Mouse (Mus musculus): ENCODE data around the gene Dcbld2. TPM values are rescaled to one million over a fixed set of nuclear protein-coding genes. Genes with fewer than 3 reads are reported as not detected.

Dcbld2 gene
- polyA plus RNA-seq, 1 experiment from 2014 or later, result 4.4 TPM

DNA sequence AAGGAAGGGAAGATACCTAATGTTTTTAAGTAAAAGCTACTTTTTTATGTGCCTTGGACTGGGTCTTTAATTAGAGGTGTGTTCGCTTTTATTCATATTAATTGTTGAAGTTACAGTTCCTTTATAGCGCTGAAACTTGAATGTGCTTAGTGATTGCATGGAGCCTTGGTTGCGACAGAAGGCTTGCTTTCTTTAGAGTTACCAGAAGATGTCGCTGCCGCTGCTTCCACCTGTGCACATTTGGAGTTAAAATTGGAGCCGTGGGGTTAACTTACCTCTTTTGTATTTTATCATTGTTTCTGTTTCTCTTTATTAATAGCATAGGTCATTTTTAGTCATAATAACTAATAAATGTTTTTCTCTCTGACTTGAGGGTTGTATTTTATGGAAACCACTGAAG, 36.5 kb downstream of the Dcbld2 start:
- WGBS, result 64% methylated on average over 6 of the region's 6 CpGs
- H3K27ac ChIP-seq (ENCODE audit: low read length), result no peak overlapping the region
- no peak for ATAC-seq
- H3K36me3 ChIP-seq (ENCODE audit: control insufficient read depth, insufficient read depth), result no peaks in the 10 kb centered on the region
- no peak overlapping the region for H3K4me2 ChIP-seq (ENCODE audit: low read length)
- H3K9me3 ChIP-seq (ENCODE audit: control insufficient read depth, low read length), result no peaks in the 10 kb centered on the region
- no peak overlapping the region for H3K4me3 ChIP-seq (replicated peaks; ENCODE audit: low read length)
- H3K4me1 ChIP-seq (replicated peaks; ENCODE audit: control insufficient read depth, insufficient read depth, low read length), result no peaks in the 10 kb centered on the region
- no peaks in the 10 kb centered on the region for H3K27me3 ChIP-seq (replicated peaks; ENCODE audit: control insufficient read depth, insufficient read depth, low read length)
- no peak overlapping the region for H3K9ac ChIP-seq (replicated peaks; ENCODE audit: low read depth, low read length)

DNA sequence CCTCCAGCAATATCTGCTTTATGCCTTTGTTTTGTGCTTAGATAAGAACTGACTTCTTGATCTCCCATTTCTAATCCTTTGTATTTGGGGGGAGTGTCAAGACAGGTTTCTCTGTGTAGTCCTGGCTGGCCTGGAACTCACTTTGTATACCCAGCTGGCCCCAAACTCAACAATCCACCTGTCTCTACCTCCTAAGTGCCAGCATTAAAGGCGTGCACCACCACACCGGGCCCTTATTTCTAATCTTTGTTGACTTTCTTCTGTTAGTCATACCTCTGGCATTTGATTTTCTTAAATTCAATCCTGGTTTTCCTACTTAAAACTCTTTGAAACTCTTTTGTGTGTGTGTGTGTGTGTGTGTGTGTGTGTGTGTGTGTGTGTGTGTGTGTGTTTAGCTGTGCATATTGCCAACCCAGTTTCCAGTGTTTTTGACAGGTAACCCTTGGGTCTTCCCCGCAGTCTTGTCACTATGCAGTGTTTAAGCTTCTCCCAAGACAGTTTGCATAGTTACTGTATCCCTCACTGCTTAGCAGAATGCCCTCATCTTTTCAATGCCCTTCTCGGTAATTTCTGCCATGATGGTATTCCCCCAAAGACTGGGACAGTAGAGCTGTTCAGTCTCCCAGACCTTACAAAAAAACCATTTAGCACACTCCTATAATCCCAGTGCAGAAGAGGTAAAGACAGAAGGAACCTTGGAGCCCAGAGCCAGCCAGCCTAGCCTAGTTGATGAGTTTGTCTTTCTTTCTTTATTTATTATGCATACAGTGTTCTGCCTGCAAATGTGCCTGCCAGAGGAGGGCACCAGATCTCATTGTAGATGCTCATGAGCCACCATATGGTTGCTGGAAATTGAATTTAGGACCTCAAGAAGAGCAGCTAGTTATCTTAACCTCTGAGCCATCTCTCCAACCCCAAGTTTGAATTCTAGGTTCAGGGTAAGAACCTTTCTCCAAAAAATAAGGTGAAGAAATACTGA, 38.3 kb downstream of the Dcbld2 start:
- H3K36me3 ChIP-seq (ENCODE audit: control insufficient read depth, insufficient read depth), result no peaks in the 10 kb centered on the region
- no peaks in the 10 kb centered on the region for H3K4me1 ChIP-seq (replicated peaks; ENCODE audit: control insufficient read depth, insufficient read depth, low read length)
- no peak overlapping the region for H3K27ac ChIP-seq (ENCODE audit: low read length)
- no peaks in the 10 kb centered on the region for H3K9me3 ChIP-seq (ENCODE audit: control insufficient read depth, low read length)
- H3K27me3 ChIP-seq (replicated peaks; ENCODE audit: control insufficient read depth, insufficient read depth, low read length), result no peaks in the 10 kb centered on the region
- no peak overlapping the region for H3K4me3 ChIP-seq (replicated peaks; ENCODE audit: low read length)
- H3K9ac ChIP-seq (replicated peaks; ENCODE audit: low read depth, low read length), result no peak overlapping the region
- WGBS, result 94% methylated on average over 4 of the region's 4 CpGs
- ATAC-seq, result peak; percentile 55; the same call in 1 of the 2 replicates
- no peak overlapping the region for H3K4me2 ChIP-seq (ENCODE audit: low read length)

DNA sequence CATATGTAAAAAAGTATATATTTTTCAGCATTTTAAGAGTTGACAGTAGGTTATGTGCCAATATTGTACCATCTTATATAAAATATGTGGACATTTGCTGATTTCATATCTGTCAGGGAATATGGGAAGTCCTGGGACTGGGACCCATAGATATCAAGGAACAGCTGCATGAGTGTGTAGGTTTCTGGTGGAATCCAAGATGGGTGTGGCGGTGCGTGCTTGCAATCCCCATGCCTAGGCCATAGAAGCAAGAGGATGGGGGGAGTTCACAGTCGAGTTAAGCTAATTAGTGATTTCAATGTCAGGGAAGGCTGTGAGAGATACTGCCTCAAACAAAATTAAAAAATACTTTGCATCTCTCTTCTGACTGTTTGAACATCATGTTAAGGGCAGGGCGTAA, 40.8 kb downstream of the Dcbld2 start:
- H3K36me3 ChIP-seq (ENCODE audit: control insufficient read depth, insufficient read depth), result no peaks in the 10 kb centered on the region
- H3K27me3 ChIP-seq (replicated peaks; ENCODE audit: control insufficient read depth, insufficient read depth, low read length), result no peaks in the 10 kb centered on the region
- no peak overlapping the region for H3K4me3 ChIP-seq (replicated peaks; ENCODE audit: low read length)
- H3K4me2 ChIP-seq (ENCODE audit: low read length), result no peak overlapping the region
- WGBS, result 90% methylated on average over 4 of the region's 4 CpGs
- no peak overlapping the region for H3K9ac ChIP-seq (replicated peaks; ENCODE audit: low read depth, low read length)
- H3K9me3 ChIP-seq (ENCODE audit: control insufficient read depth, low read length), result no peaks in the 10 kb centered on the region
- no peaks in the 10 kb centered on the region for H3K4me1 ChIP-seq (replicated peaks; ENCODE audit: control insufficient read depth, insufficient read depth, low read length)
- no peak overlapping the region for H3K27ac ChIP-seq (ENCODE audit: low read length)
- no peak for ATAC-seq

DNA sequence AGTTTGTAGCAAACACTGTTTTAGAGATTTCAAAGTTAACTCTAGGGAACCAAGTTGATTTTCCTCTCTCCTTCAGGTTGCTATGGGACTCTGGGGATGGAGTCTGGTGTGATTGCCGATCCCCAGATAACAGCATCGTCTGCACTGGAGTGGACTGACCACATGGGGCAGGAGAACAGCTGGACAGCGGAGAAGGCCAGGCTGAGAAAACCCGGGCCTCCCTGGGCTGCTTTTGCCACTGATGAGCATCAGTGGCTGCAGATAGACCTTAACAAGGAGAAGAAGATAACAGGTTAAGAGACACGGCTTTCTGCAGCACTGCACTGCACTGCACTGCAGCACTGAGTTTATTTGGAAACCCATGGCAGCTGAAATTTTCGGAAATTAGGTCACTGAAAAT, 42.4 kb downstream of the Dcbld2 start:
- Histone ChIP-seq H3K27ac (ENCODE audit: low read length) (no peak overlapping the region), H3K27me3 (replicated peaks; ENCODE audit: control insufficient read depth, insufficient read depth, low read length) (no peaks in the 10 kb centered on the region), H3K9me3 (ENCODE audit: control insufficient read depth, low read length) (no peaks in the 10 kb centered on the region), H3K4me3 (replicated peaks; ENCODE audit: low read length) (no peak overlapping the region), H3K36me3 (ENCODE audit: control insufficient read depth, insufficient read depth) (no peaks in the 10 kb centered on the region), H3K4me1 (replicated peaks; ENCODE audit: control insufficient read depth, insufficient read depth, low read length) (no peaks in the 10 kb centered on the region), H3K9ac (replicated peaks; ENCODE audit: low read depth, low read length) (no peak overlapping the region), H3K4me2 (ENCODE audit: low read length) (no peak overlapping the region)
- no peak for ATAC-seq
- 82% methylated on average over 6 of the region's 6 CpGs for WGBS

DNA sequence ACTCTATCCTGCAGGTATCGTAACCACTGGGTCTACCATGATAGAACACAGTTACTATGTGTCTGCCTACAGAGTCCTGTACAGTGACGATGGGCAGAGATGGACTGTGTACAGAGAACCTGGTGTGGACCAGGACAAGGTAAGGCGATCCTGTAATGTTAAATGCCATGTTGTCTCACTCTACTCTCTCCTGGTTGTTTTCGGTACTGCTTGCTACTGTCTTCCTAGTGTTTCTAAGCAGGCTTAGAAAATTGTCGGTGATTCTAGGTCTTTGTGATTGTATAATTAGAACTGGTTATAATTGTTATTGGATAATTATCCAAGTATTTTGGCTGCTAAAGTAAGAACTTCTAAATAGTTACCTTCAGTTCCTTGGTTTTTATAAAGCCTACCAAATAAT, 43.4 kb downstream of the Dcbld2 start:
- Histone ChIP-seq H3K9ac (replicated peaks; ENCODE audit: low read depth, low read length) (no peak overlapping the region), H3K4me3 (replicated peaks; ENCODE audit: low read length) (no peak overlapping the region), H3K27me3 (replicated peaks; ENCODE audit: control insufficient read depth, insufficient read depth, low read length) (no peaks in the 10 kb centered on the region), H3K4me2 (ENCODE audit: low read length) (no peak overlapping the region), H3K27ac (ENCODE audit: low read length) (no peak overlapping the region), H3K4me1 (replicated peaks; ENCODE audit: control insufficient read depth, insufficient read depth, low read length) (no peaks in the 10 kb centered on the region), H3K36me3 (ENCODE audit: control insufficient read depth, insufficient read depth) (no peaks in the 10 kb centered on the region), H3K9me3 (ENCODE audit: control insufficient read depth, low read length) (no peaks in the 10 kb centered on the region)
- WGBS, result 94% methylated on average over 5 of the region's 5 CpGs
- no peak for ATAC-seq

DNA sequence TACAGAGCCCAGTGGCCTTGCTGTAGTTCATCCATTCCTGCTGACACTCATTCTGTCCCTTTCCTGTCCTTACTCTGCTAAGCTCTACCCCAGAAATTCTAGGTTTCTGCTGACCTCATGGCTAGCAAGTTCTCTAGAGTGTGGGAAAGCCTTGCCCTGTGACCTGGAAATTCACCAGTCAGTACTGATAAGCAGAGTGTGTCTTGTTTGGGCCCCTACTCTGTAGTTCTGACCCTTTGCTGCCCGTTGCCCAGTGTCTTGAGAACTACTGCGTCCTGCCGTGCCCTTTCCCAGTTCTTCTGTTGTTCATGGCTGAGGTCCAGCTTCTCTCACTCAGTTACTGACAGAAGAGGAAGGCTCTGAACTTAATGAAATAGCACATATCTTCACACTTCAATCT, 44.9 kb downstream of the Dcbld2 start:
- Histone ChIP-seq H3K36me3 (ENCODE audit: control insufficient read depth, insufficient read depth) (no peaks in the 10 kb centered on the region), H3K9me3 (ENCODE audit: control insufficient read depth, low read length) (no peaks in the 10 kb centered on the region), H3K4me2 (ENCODE audit: low read length) (no peak overlapping the region), H3K4me1 (replicated peaks; ENCODE audit: control insufficient read depth, insufficient read depth, low read length) (no peaks in the 10 kb centered on the region), H3K4me3 (replicated peaks; ENCODE audit: low read length) (no peak overlapping the region), H3K27ac (ENCODE audit: low read length) (no peak overlapping the region), H3K27me3 (replicated peaks; ENCODE audit: control insufficient read depth, insufficient read depth, low read length) (no peaks in the 10 kb centered on the region), H3K9ac (replicated peaks; ENCODE audit: low read depth, low read length) (no peak overlapping the region)
- 72% methylated on average over 3 of the region's 3 CpGs for WGBS
- ATAC-seq, result no peak

DNA sequence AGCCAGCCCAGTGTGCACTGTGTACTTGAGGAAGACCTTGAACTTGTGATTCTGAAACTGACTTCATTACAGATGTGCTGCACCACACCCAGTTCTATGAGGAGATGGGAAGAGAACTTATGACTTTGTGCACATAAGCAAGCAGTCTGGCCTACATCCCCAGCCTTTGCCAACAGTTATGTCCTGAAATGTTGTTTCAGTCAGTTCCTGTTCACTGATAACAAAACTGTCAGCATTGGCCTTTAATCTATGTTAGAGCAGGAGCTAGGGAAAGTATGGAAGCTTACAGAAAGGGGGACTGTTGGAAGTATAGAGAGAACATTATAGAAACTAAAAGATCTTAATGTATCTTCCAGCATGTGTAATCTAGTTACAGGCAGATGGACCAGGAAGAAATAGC, 45.6 kb downstream of the Dcbld2 start:
- Histone ChIP-seq H3K4me3 (replicated peaks; ENCODE audit: low read length) (no peak overlapping the region), H3K36me3 (ENCODE audit: control insufficient read depth, insufficient read depth) (no peaks in the 10 kb centered on the region), H3K9me3 (ENCODE audit: control insufficient read depth, low read length) (no peaks in the 10 kb centered on the region), H3K4me2 (ENCODE audit: low read length) (no peak overlapping the region), H3K4me1 (replicated peaks; ENCODE audit: control insufficient read depth, insufficient read depth, low read length) (no peaks in the 10 kb centered on the region), H3K9ac (replicated peaks; ENCODE audit: low read depth, low read length) (no peak overlapping the region), H3K27ac (ENCODE audit: low read length) (no peak overlapping the region), H3K27me3 (replicated peaks; ENCODE audit: control insufficient read depth, insufficient read depth, low read length) (no peaks in the 10 kb centered on the region)
- no peak for ATAC-seq

DNA sequence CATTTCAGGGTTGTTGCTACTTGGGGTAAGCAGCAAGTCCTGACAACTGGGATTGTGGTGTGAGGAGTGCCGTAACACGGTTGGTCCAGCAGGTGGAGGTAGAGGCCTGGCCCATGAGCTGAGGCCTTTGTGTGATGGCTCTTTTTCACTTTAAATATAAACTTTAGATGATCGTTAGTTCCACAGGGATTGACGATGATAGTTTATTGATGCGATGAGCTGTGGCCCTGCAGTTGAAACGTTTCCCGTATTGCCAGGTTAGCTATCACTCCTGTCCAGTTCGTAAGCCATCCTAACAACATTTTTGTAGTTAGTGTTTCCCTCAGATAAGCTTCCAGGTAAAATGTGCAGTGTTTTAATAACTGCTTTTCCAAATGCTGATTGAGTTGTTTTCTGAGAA, 46.4 kb downstream of the Dcbld2 start:
- no peak overlapping the region for H3K4me3 ChIP-seq (replicated peaks; ENCODE audit: low read length)
- 66% methylated on average over 8 of the region's 8 CpGs for WGBS
- H3K27ac ChIP-seq (ENCODE audit: low read length), result no peak overlapping the region
- H3K9ac ChIP-seq (replicated peaks; ENCODE audit: low read depth, low read length), result no peak overlapping the region
- peak; percentile 83 for ATAC-seq
- H3K4me1 ChIP-seq (replicated peaks; ENCODE audit: control insufficient read depth, insufficient read depth, low read length), result no peaks in the 10 kb centered on the region
- H3K4me2 ChIP-seq (ENCODE audit: low read length), result no peak overlapping the region
- H3K9me3 ChIP-seq (ENCODE audit: control insufficient read depth, low read length), result no peaks in the 10 kb centered on the region
- H3K27me3 ChIP-seq (replicated peaks; ENCODE audit: control insufficient read depth, insufficient read depth, low read length), result no peaks in the 10 kb centered on the region
- no peaks in the 10 kb centered on the region for H3K36me3 ChIP-seq (ENCODE audit: control insufficient read depth, insufficient read depth)

DNA sequence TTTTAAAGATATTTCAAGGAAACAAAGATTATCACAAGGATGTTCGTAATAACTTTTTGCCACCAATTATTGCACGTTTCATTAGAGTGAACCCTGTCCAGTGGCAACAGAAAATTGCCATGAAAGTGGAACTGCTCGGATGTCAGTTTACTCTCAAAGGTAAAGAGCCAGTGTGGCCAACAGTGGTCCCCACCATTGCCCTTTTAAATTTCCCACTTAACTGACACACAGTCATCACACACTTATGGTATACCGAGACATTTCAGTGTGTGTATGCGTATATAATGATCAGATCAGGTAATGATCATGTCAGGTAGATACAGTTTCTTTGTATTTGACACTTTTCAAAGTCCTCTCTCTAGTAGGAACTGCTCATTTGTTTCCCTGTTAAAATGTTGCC, 46.9 kb downstream of the Dcbld2 start:
- 87% methylated on average over 5 of the region's 5 CpGs for WGBS
- no peak for ATAC-seq
- H3K4me3 ChIP-seq (replicated peaks; ENCODE audit: low read length), result no peak overlapping the region

More for the DNA sequence above, 46.9 kb downstream of the Dcbld2 start:
- Histone ChIP-seq H3K27ac (ENCODE audit: low read length) (no peak overlapping the region), H3K27me3 (replicated peaks; ENCODE audit: control insufficient read depth, insufficient read depth, low read length) (no peaks in the 10 kb centered on the region), H3K9ac (replicated peaks; ENCODE audit: low read depth, low read length) (no peak overlapping the region), H3K9me3 (ENCODE audit: control insufficient read depth, low read length) (no peaks in the 10 kb centered on the region), H3K4me2 (ENCODE audit: low read length) (no peak overlapping the region), H3K4me1 (replicated peaks; ENCODE audit: control insufficient read depth, insufficient read depth, low read length) (no peaks in the 10 kb centered on the region), H3K36me3 (ENCODE audit: control insufficient read depth, insufficient read depth) (no peaks in the 10 kb centered on the region)

Measured in forebrain, embryonic 16.5 days (tissue).